Mouse (Mus musculus) brain, adult 2 months (tissue): ENCODE measurements around the gene Hist1h4d.
A peak's percentile ranks its signal among the peaks of the same experiment; 100 is the strongest.
"Not testable (repeated sequence)": the region's sequence is repeated elsewhere in the genome, so short reads cannot be mapped to it uniquely, and the experiment has no call there.

Source experiments
- DNase-seq: peaks from one replicate; pipeline ENCODE4 v3.0.0; 2011; ENCODE audit warnings: low read depth, low spot score

Hist1h4d gene

GRCm38 (mm10) chr13:23573034-23573897 lies 8.1 kb upstream of the Hist1h4d start:
- DNase-seq = not testable (repeated sequence)

DNA sequence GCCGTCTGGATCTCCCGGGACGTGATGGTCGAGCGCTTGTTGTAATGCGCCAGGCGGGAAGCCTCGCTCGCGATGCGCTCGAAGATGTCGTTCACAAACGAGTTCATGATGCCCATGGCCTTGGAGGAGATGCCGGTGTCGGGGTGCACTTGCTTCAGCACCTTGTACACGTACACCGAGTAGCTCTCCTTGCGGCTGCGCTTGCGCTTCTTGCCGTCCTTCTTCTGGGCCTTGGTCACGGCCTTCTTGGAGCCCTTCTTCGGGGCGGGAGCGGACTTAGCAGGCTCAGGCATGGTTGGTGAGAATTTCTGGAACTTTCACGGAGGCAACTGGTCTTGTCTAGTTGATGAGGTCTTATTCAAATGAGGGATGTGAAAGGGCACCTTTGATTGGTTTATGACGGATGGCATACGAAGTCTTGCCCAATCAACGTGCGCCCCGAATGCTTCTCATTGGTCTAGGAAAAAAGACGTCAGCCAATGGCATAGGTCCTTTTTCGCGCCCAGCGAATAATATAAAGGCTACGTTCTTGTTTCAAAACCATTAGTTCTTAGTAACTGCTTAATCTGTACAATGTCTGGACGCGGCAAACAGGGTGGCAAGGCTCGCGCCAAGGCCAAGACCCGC lies 7.4 kb upstream of the Hist1h4d start, which contains the start of the genes Hist1h2bf and Hist1h2ad:
Hist1h2bf (minus strand) TSS at position 299 of the 627 bp plus-strand sequence.
Hist1h2ad (plus strand) TSS at position 484 of the 627 bp plus-strand sequence.
- DNase-seq = peak; percentile 99

- not testable (repeated sequence) for DNase-seq
Measured at GRCm38 (mm10) chr13:23574546-23575170, 6.7 kb upstream of the Hist1h4d start.

GRCm38 (mm10) chr13:23575271-23575851 lies 6.0 kb upstream of the Hist1h4d start, which contains the start of gene Hist1h3d:
Hist1h3d (plus strand) TSS chr13:23575763.
- peak; percentile 91 for DNase-seq

DNA sequence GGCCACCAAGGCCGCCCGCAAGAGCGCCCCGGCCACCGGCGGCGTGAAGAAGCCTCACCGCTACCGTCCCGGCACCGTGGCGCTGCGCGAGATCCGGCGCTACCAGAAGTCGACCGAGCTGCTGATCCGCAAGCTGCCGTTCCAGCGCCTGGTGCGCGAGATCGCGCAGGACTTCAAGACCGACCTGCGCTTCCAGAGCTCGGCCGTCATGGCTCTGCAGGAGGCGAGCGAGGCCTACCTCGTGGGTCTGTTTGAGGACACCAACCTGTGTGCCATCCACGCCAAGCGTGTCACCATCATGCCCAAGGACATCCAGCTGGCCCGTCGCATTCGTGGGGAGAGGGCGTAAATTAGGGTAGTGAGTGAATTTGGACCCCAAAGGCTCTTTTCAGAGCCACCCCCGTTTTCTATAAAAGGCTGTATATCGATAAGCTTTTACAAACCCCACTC lies 5.5 kb upstream of the Hist1h4d start:
- not testable (repeated sequence) for DNase-seq

DNA sequence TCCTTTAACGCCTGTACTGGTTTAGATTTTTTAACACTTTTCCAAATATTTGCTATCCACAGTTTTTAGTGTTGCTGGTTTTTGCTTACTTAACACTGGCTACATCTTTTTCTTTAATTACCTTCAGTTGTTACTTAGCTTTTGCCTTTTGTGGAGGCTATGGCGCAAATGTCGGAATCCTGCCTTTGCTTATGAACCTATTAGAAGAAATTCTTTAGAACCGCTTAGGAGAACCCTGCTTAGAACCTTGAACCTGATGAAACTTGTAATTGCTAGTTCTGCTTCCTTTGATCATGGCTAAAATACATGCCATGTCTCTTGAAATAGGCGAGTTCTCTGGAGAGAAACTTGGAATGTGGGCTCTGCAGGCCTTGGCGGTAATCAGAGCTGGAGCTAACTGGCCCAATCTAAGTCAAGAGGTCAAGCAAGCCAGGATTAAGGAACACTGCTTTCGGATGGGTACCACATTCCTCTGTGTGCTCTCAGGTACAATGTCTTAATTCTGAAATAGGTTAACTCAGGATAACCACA lies 5.0 kb upstream of the Hist1h4d start:
- DNase-seq = no peak

- no peak for DNase-seq
Measured at GRCm38 (mm10) chr13:23576906-23577639, 4.3 kb upstream of the Hist1h4d start.

DNA sequence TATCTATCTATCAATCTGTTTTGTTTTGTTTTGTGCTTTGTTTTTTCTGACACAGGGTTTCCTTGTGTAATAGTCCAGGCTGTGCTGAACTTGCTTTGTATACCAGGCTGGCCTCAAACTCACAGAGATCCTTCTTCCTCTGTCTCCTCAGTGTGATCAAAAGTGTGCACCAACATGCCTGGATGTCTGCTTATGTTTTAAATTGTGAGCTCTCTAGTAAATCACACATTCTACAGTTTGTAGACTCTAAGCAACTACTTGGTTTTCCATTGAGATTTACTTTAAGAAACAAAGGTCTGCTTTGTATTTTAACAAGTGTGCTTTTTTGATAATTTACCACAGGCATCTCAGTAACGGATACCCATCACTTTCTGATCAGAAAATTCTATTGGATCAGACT lies 3.6 kb upstream of the Hist1h4d start:
- no peak for DNase-seq

DNA sequence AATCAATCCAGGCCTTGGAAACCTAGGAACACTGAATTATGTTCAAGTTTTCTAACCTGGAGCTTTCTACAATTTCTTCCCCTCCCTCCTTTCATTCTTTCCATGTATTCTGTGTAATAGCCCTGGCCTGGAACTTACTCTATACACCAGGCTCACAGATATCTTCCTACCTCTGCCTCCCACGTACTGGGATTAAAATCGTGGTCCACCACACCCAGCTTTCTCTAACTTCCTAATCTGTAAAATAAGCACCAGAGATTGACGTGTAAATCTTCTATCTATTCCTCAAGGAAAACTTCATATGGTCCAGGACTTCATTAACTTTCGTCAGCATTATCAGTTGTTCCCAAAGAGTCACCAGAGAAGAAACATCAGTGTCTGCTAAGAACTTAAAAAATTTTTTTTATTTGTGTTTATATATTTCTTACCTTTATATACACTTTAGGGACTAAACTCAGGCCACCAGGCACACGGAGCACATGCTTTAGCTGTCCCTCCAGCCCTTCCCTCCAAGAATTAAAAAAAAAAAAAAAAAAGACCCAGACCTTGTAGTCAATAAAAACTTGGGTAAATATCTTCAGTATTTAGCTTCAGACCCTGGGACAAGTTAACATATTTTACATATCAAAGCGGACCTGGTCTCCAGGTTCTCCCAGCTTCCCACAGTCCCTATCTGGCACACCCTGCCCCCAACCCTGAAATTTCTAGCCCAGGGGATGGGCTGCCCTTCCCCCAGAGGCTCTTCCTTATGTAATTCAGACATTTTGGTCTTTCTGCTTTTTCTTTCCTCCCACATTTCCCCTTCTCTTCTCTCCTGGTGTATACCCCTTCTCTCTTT lies 1.0 kb downstream of the Hist1h4d start:
- no peak for DNase-seq

DNA sequence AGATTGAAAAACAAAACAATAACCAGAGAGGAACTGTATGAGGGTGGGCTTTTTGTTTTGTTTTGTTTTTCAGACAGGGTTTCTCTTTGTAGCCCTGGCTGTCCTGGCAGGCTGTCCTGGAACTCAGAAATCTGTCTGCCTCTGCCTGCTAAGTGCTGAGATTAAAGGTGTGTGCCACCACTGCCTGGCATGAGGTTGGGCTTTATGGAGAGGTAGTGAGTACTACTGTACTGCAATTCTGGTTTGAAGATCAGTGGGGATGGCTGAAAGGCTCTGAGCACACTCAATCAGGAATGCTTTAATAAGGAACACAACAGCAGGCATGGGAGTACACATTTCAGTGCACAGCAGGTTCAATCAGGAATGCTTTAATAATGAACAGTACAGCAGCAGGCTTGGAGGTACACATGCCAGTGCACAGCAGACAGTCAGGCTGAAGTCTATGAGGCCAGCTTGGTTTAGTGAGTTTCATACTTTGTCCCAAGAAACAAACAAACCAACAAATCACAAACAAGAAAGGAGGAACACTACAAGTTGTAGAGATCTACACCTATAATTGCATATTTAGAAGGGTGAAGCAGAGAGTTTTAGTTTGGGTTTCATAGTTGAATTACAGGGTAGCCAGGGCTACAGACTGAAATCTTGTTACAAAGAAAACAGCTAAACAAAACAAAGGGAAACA lies 2.1 kb downstream of the Hist1h4d start:
- DNase-seq = no peak

GRCm38 (mm10) chr13:23584331-23584730 lies 2.9 kb downstream of the Hist1h4d start:
- no peak for DNase-seq

DNA sequence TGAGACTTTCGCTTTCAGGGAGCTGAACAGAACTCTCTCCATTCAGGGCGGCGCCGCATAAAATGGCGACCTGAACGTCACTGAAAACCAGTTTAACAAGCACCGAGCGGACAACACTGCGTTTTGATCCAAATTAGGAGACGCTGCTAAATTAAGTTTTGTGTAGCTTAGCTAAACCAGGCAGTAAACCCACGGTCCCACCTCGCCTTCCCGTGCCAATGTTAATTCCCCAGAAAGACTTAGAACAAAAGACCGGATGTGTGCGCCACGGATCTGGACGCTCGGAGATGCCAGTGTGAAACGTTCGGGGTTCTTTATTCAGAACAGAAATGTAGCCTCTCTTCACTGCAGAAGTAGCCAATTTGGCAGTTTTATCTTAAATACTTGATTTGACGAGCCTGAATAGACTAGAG lies 3.6 kb downstream of the Hist1h4d start:
- DNase-seq = peak; percentile 85

GRCm38 (mm10) chr13:23585442-23586098 lies 4.2 kb downstream of the Hist1h4d start:
- peak; percentile 97 for DNase-seq

- no peak for DNase-seq
Measured at GRCm38 (mm10) chr13:23586099-23586939, 4.9 kb downstream of the Hist1h4d start.

- DNase-seq = no peak
Measured at GRCm38 (mm10) chr13:23586940-23587225, 5.5 kb downstream of the Hist1h4d start.

- no peak for DNase-seq
Measured at GRCm38 (mm10) chr13:23591206-23591605, 9.8 kb downstream of the Hist1h4d start.

- DNase-seq = not testable (repeated sequence)
Measured at GRCm38 (mm10) chr13:23591886-23592285, 10.5 kb downstream of the Hist1h4d start.

DNA sequence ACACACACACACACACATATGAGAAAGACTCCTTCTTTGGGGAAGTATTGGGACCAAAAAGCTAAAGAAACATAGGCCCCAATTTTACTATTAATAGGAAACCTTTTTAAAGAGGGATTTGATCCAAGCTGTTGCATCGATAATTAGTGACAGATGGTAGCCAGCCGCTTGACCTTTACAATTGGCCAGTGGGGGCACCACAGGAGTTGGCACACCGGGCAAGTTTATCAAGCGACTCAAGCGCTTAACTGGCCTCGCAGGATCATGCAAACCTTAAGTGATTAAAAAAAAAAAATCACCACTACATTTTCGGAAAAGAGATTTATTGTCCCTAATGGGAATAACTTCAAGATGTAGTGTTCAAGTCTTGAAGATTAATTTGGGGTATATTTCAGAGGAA lies 11.2 kb downstream of the Hist1h4d start:
- DNase-seq = peak; percentile 84
